14 mouse cellular contexts compared by ENCODE assay signal in the genomic region with DNA sequence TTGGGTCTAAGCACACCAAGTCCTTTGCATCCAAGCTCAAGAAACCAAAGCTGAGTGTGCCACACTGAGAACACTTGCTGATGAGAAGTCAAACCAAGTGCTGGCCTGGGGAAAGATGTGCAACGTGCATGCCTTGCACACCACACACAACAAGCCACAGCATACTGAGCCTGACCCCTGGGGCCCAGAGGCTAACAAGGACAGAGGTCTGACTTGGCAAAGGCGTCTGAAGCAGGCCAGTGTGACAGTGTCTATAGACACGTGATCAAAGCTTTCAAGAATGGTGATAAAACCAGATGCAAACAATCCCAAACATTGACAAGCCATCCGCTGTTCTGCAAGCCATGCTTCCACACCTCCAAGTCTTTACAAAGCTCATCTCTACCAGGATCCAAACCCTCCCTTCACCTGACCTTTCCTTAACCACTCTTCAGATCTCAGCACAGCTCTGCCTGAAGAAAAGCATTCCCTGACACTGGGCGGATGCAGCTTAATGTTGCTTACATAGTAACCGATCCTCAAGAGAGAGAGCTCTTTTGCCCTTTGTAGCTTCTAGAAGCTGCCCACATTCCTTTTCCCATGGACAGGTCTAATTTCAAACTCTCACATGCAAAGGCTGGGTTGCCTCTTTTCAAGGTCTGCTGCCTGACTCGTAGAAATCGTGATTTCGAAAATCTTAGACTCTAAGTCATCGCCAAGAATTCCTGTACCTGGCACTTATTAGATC. TPM values are rescaled to one million over a fixed set of nuclear protein-coding genes. Genes with fewer than 3 reads are reported as not detected.
DNase-seq lines count a peak whose midpoint lies in the region; ATAC-seq lines count a peak whose summit lies in the region.
"Had no signal": no experiment of that assay in that cellular context is flagged by ENCODE, and none has a peak within 500 bp of the region (broad histone marks: within the 10 kb centered on the region; RNA-seq: fewer than 3 reads in every experiment).

No protein-coding gene starts in this region.

- no peaks in the 10 kb centered on the region for H3K36me3 ChIP-seq in heart, embryonic 11.5 days (ENCODE audit: control insufficient read depth, insufficient read depth, low read length)
- no peaks in the 10 kb centered on the region for H3K36me3 ChIP-seq in lung, embryonic 15.5 days

- WGBS in heart, embryonic 11.5 days (ENCODE audit: insufficient replicate concordance) = 45% methylated on average over 10 of the region's 10 CpGs
- 39% methylated on average over 10 of the region's 10 CpGs for WGBS in lung, embryonic 15.5 days

- peaks cover 52% of the 10 kb centered on the region for H3K4me1 ChIP-seq in heart, embryonic 11.5 days (ENCODE audit: control insufficient read depth, insufficient read depth, low read length)
- H3K4me1 ChIP-seq in lung, embryonic 15.5 days = peaks cover 42% of the 10 kb centered on the region

- no peak for ATAC-seq in heart, embryonic 11.5 days (replicated peaks; ENCODE audit: insufficient number of reproducible peaks, low FRiP score, low TSS enrichment)
- no peak for ATAC-seq in lung, embryonic 15.5 days (ENCODE audit: borderline replicate concordance, extremely low read depth, low FRiP score, low TSS enrichment)
- ATAC-seq in CD4-positive, CD25-positive, alpha-beta regulatory T cell, adult 4 months = no peak
- ATAC-seq: inflammation-experienced regulatory T-cells, adult 6 months had no signal

- no peaks in the 10 kb centered on the region for H3K27me3 ChIP-seq in heart, embryonic 11.5 days (ENCODE audit: control insufficient read depth, insufficient read depth, low read length)
- no peaks in the 10 kb centered on the region for H3K27me3 ChIP-seq in lung, embryonic 15.5 days
- H3K27me3 ChIP-seq: neural tube, embryonic 13.5 days had no signal

- no peak for DNase-seq in heart, adult 9 months (ENCODE audit: low spot score in 2 of 2)
- no peak for DNase-seq in lung, postnatal 4 days
- DNase-seq in embryo, embryonic 9.5 days (ENCODE audit: extremely low spot score) = peak; percentile 14
- DNase-seq in kidney, postnatal 36 days = peak; percentile 19 to 50
- no peak for DNase-seq in spleen, adult 12 weeks (ENCODE audit: low spot score)
- DNase-seq: cerebellum, adult 11-12 months; gastrocnemius, postnatal 14 days had no signal

- no peaks in the 10 kb centered on the region for H3K9me3 ChIP-seq in heart, embryonic 11.5 days (replicated peaks; ENCODE audit: control insufficient read depth, low read length)
- no peaks in the 10 kb centered on the region for H3K9me3 ChIP-seq in lung, embryonic 15.5 days
- H3K9me3 ChIP-seq: midbrain, embryonic 10.5 days; neural tube, embryonic 13.5 days had no signal

- H3K4me2 ChIP-seq in heart, embryonic 11.5 days = peak overlapping the region; percentile 3; the same call in 1 of the 2 replicates
- no peak overlapping the region for H3K4me2 ChIP-seq in lung, embryonic 15.5 days
- H3K4me2 ChIP-seq: neural tube, embryonic 13.5 days had no signal

- H3K4me3 ChIP-seq in heart, embryonic 11.5 days (ENCODE audit: low read depth, low read length) = no peak overlapping the region
- H3K4me3 ChIP-seq in lung, embryonic 15.5 days = no peak overlapping the region
- H3K4me3 ChIP-seq: erythroblast, embryonic 14.5 days; midbrain, embryonic 10.5 days; neural tube, embryonic 13.5 days had no signal

- H3K27ac ChIP-seq in heart, embryonic 11.5 days (ENCODE audit: low read depth, low read length) = peak overlapping the region; percentile 64
- H3K27ac ChIP-seq in lung, embryonic 15.5 days = peak overlapping the region; percentile 59
- H3K27ac ChIP-seq: midbrain, embryonic 10.5 days; neural tube, embryonic 13.5 days had no signal

- no peak overlapping the region for H3K9ac ChIP-seq in heart, embryonic 11.5 days (ENCODE audit: low read depth, low read length)
- no peak overlapping the region for H3K9ac ChIP-seq in lung, embryonic 15.5 days
- H3K9ac ChIP-seq: neural tube, embryonic 13.5 days had no signal

RNA-seq across cellular contexts. Expression of gene Sec24b, which starts 7.8 kb away (rescaled TPM):
- polyA plus RNA-seq in heart, embryonic 11.5 days (2014; fragmentation: Nextera tagmentation; extraction: Ambion mirVana) = 27.1 and 27.9 TPM in 2 replicates
- polyA plus RNA-seq in lung, embryonic 15.5 days (2015; fragmentation: Nextera tagmentation; extraction: Ambion mirVana) = 28.6 and 29.8 TPM in 2 replicates
- 10 to 100 TPM; 25.2 to 26.6 TPM for polyA plus RNA-seq in CD4-positive, CD25-positive, alpha-beta regulatory T cell, adult 4 months (2017; shearing (Covaris generic))

Comparison
In these comparisons a context has a peak if more than half of its experiments do, and no peak if none do; other contexts are left out.
1. DNase-seq: peak in embryo, embryonic 9.5 days (single experiment) and kidney, postnatal 36 days (2 of 2); none in heart, adult 9 months (0 of 2), lung, postnatal 4 days (0 of 2) and spleen, adult 12 weeks (single experiment).